Mouse (Mus musculus): ENCODE measurements around the gene Myrip. TPM values are rescaled to one million over a fixed set of nuclear protein-coding genes. Genes with fewer than 3 reads are reported as not detected.

The Myrip gene
- total and polyA plus RNA-seq, 3 experiments: 0.03 TPM; not detected in 2

GRCm38 (mm10) chr9:120367526-120367925 is 66.2 kb downstream of the Myrip start:
- H3K79me2 ChIP-seq (ENCODE audit: control insufficient read depth, insufficient read depth, low read length, poor library complexity): no peaks in the 10 kb centered on the region
- no peak overlapping the region for H3K27ac ChIP-seq (ENCODE audit: control insufficient read depth, low read depth, low read length)
- no peak overlapping the region for H3K4me3 ChIP-seq (ENCODE audit: control insufficient read depth in 1 of 2, insufficient read depth in 1 of 2, low read depth in 2 of 2, low read length in 2 of 2)
- H3K4me1 ChIP-seq (ENCODE audit: control insufficient read depth in 1 of 2, insufficient read depth in 2 of 2, low read length in 2 of 2): no peaks in the 10 kb centered on the region
- no peaks in the 10 kb centered on the region for H3K27me3 ChIP-seq (ENCODE audit: control insufficient read depth in 1 of 2, insufficient read depth in 2 of 2, low read length in 2 of 2)
- H3K9ac ChIP-seq (ENCODE audit: control insufficient read depth, low read depth, low read length, poor library complexity, severe bottlenecking): no peak overlapping the region
- TF ChIP-seq RAD21 (IDR thresholded peaks at IDR 0.05; ENCODE audit: low read depth, low read length) (no peak), E2F4 (IDR thresholded peaks at IDR 0.05; ENCODE audit: borderline replicate concordance, low read depth, low read length) (no peak), ETS1 (IDR thresholded peaks at IDR 0.05; ENCODE audit: low read depth, low read length) (no peak), UBTF (IDR thresholded peaks at IDR 0.05; ENCODE audit: borderline replicate concordance, insufficient read depth, low read depth, low read length) (no peak), CHD2 (IDR thresholded peaks at IDR 0.05; ENCODE audit: low read length) (no peak), HCFC1 (IDR thresholded peaks at IDR 0.05; ENCODE audit: low read depth, low read length) (no peak), MAX (IDR thresholded peaks at IDR 0.05; ENCODE audit: low read length) (no peak), BHLHE40 (IDR thresholded peaks at IDR 0.05; ENCODE audit: borderline replicate concordance, low read depth, low read length) (no peak), MYC (IDR thresholded peaks at IDR 0.05; ENCODE audit: low read depth, low read length) (no peak)
- H3K9me3 ChIP-seq (replicated peaks; ENCODE audit: insufficient read depth, low read length): no peaks in the 10 kb centered on the region
- no peaks in the 10 kb centered on the region for H3K36me3 ChIP-seq (ENCODE audit: control insufficient read depth in 1 of 2, insufficient read depth in 2 of 2, low read length in 2 of 2)
- no peak for DNase-seq (ENCODE audit: low read depth, low spot score)

GRCm38 (mm10) chr9:120371633-120372032 is 70.3 kb downstream of the Myrip start:
- DNase-seq (ENCODE audit: low read depth, low spot score): no peak
- no peak overlapping the region for H3K27ac ChIP-seq (ENCODE audit: control insufficient read depth, low read depth, low read length)
- TF ChIP-seq ZC3H11A (IDR thresholded peaks at IDR 0.05; ENCODE audit: low read depth, low read length) (no peak), MAX (IDR thresholded peaks at IDR 0.05; ENCODE audit: low read length) (no peak), TCF12 (IDR thresholded peaks at IDR 0.05; ENCODE audit: low read depth, low read length) (no peak), MEF2A (IDR thresholded peaks at IDR 0.05; ENCODE audit: extremely low read depth, insufficient replicate concordance, low read depth, low read length, poor library complexity, severe bottlenecking) (no peak), JUND (IDR thresholded peaks at IDR 0.05; ENCODE audit: low read depth, low read length) (no peak), RAD21 (IDR thresholded peaks at IDR 0.05; ENCODE audit: low read depth, low read length) (no peak), ZKSCAN1 (IDR thresholded peaks at IDR 0.05; ENCODE audit: low read depth, low read length) (no peak)

GRCm38 (mm10) chr9:120372347-120372746 is 71.0 kb downstream of the Myrip start:
- Histone ChIP-seq H3K36me3 (ENCODE audit: control insufficient read depth in 1 of 2, insufficient read depth in 2 of 2, low read length in 2 of 2) (no peaks in the 10 kb centered on the region), H3K9me3 (replicated peaks; ENCODE audit: insufficient read depth, low read length) (no peaks in the 10 kb centered on the region), H3K4me1 (ENCODE audit: control insufficient read depth in 1 of 2, insufficient read depth in 2 of 2, low read length in 2 of 2) (no peaks in the 10 kb centered on the region), H3K9ac (ENCODE audit: control insufficient read depth, low read depth, low read length, poor library complexity, severe bottlenecking) (no peak overlapping the region), H3K27me3 (ENCODE audit: control insufficient read depth in 1 of 2, insufficient read depth in 2 of 2, low read length in 2 of 2) (no peaks in the 10 kb centered on the region), H3K4me3 (ENCODE audit: control insufficient read depth in 1 of 2, insufficient read depth in 1 of 2, low read depth in 2 of 2, low read length in 2 of 2) (no peak overlapping the region), H3K27ac (ENCODE audit: control insufficient read depth, low read depth, low read length) (no peak overlapping the region), H3K79me2 (ENCODE audit: control insufficient read depth, insufficient read depth, low read length, poor library complexity) (no peaks in the 10 kb centered on the region)
- DNase-seq (ENCODE audit: low read depth, low spot score): no peak
- no peak for TF ChIP-seq NELFE (IDR thresholded peaks at IDR 0.05; ENCODE audit: low read depth, low read length)
- no peak for TF ChIP-seq USF2 (IDR thresholded peaks at IDR 0.05; ENCODE audit: borderline replicate concordance in 1 of 2, insufficient read depth in 1 of 2, low read depth in 1 of 2, low read length in 2 of 2)
- no peak for TF ChIP-seq UBTF (IDR thresholded peaks at IDR 0.05; ENCODE audit: borderline replicate concordance, insufficient read depth, low read depth, low read length)
- TF ChIP-seq CHD1 (IDR thresholded peaks at IDR 0.05; ENCODE audit: low read depth, low read length): no peak
- TF ChIP-seq MXI1 (IDR thresholded peaks at IDR 0.05; ENCODE audit: low read depth, low read length): no peak
- TF ChIP-seq ETS1 (IDR thresholded peaks at IDR 0.05; ENCODE audit: low read depth, low read length): no peak
- no peak for TF ChIP-seq GABPA (IDR thresholded peaks at IDR 0.05; ENCODE audit: low read depth, low read length)
- no peak for TF ChIP-seq ELF1 (IDR thresholded peaks at IDR 0.05; ENCODE audit: low read depth, low read length)
- no peak for TF ChIP-seq NRF1 (IDR thresholded peaks at IDR 0.05; ENCODE audit: insufficient read depth, low read depth, low read length, poor library complexity, severe bottlenecking)
- TF ChIP-seq GATA1 (IDR thresholded peaks at IDR 0.05; ENCODE audit: low read depth, low read length): no peak
- TF ChIP-seq CTCF (IDR thresholded peaks at IDR 0.05 in 2 of 3, conservative IDR thresholded peaks at IDR 0.05 in 1 of 3; ENCODE audit: control insufficient read depth in 1 of 3, insufficient read depth in 1 of 3, low read depth in 2 of 3, low read length in 3 of 3, poor library complexity in 1 of 3, severe bottlenecking in 1 of 3): no peak
- no peak for TF ChIP-seq USF1 (IDR thresholded peaks at IDR 0.05; ENCODE audit: low read depth, low read length)
- TF ChIP-seq MYB (IDR thresholded peaks at IDR 0.05; ENCODE audit: low read depth, low read length): no peak
- TF ChIP-seq MEF2A (IDR thresholded peaks at IDR 0.05; ENCODE audit: extremely low read depth, insufficient replicate concordance, low read depth, low read length, poor library complexity, severe bottlenecking): no peak

More at GRCm38 (mm10) chr9:120371633-120372032, 70.3 kb downstream of the Myrip start:
- Histone ChIP-seq H3K27me3 (ENCODE audit: control insufficient read depth in 1 of 2, insufficient read depth in 2 of 2, low read length in 2 of 2) (no peaks in the 10 kb centered on the region), H3K4me3 (ENCODE audit: control insufficient read depth in 1 of 2, insufficient read depth in 1 of 2, low read depth in 2 of 2, low read length in 2 of 2) (no peak overlapping the region), H3K36me3 (ENCODE audit: control insufficient read depth in 1 of 2, insufficient read depth in 2 of 2, low read length in 2 of 2) (no peaks in the 10 kb centered on the region), H3K9ac (ENCODE audit: control insufficient read depth, low read depth, low read length, poor library complexity, severe bottlenecking) (no peak overlapping the region), H3K79me2 (ENCODE audit: control insufficient read depth, insufficient read depth, low read length, poor library complexity) (no peaks in the 10 kb centered on the region), H3K4me1 (ENCODE audit: control insufficient read depth in 1 of 2, insufficient read depth in 2 of 2, low read length in 2 of 2) (no peaks in the 10 kb centered on the region), H3K9me3 (replicated peaks; ENCODE audit: insufficient read depth, low read length) (no peaks in the 10 kb centered on the region)

All from MEL (cell line).